Mouse (Mus musculus) heart, embryonic 12.5 days (tissue): ENCODE data around the gene Dao. TPM values are rescaled to one million over a fixed set of nuclear protein-coding genes. Genes with fewer than 3 reads are reported as not detected.

Source experiments
- ATAC-seq: fragments of 200-750 bp; cut with Nextera tagmentation; 2 replicates; pipeline ENCODE4 v1.8.0; 2017; ENCODE audit warnings: moderate TSS enrichment, moderate library complexity; ENCODE audit not compliant: insufficient number of reproducible peaks, low FRiP score
- H3K27ac ChIP-seq: fragments of 300-500 bp; sonication (generic); 2 replicates; pipeline ENCODE4 v1.5.1; 2016; ENCODE audit warnings: mild to moderate bottlenecking, moderate library complexity; ENCODE audit not compliant: poor library complexity, severe bottlenecking
- H3K27me3 ChIP-seq: fragments of 300-500 bp; sonication (generic); replicated peaks from 2 replicates; pipeline ENCODE4 v1.6.1; 2016; ENCODE audit warnings: mild to moderate bottlenecking, moderate library complexity
- H3K36me3 ChIP-seq: fragments of 300-500 bp; sonication (generic); 2 replicates; pipeline ENCODE4 v1.6.1; 2016; ENCODE audit warnings: mild to moderate bottlenecking, moderate library complexity
- H3K4me1 ChIP-seq: fragments of 300-500 bp; sonication (generic); replicated peaks from 2 replicates; pipeline ENCODE4 v1.6.1; 2016; ENCODE audit warnings: mild to moderate bottlenecking
- H3K4me2 ChIP-seq: fragments of 300-500 bp; sonication (generic); 2 replicates; pipeline ENCODE4 v1.6.1; 2016; ENCODE audit warnings: mild to moderate bottlenecking, moderate library complexity
- H3K4me3 ChIP-seq: fragments of 300-500 bp; sonication (generic); 2 replicates; pipeline ENCODE4 v1.5.1; 2016; ENCODE audit warnings: mild to moderate bottlenecking
- H3K9ac ChIP-seq: fragments of 300-500 bp; sonication (generic); 2 replicates; pipeline ENCODE4 v1.6.1; 2016; ENCODE audit warnings: mild to moderate bottlenecking, moderate library complexity
- H3K9me3 ChIP-seq: fragments of 300-500 bp; sonication (generic); replicated peaks from 2 replicates; pipeline ENCODE4 v1.6.1; 2016; ENCODE audit warnings: mild to moderate bottlenecking, moderate library complexity
- WGBS: fragments of 180-500 bp; shearing (Covaris S2); methylation state at CpG from one replicate; pipeline ENCODE4 v1.1.7; 2016; 5-methylcytosine and 5-hydroxymethylcytosine counted together
- polyA plus RNA-seq: library from polyadenylated mRNA; unstranded; fragments of >200 nt; fragmentation: Nextera tagmentation; extraction: Ambion mirVana; gene quantifications from 2 replicates; pipeline ENCODE4 v1.2.1, GENCODE M21; 2016

The Dao gene
- polyA plus RNA-seq, 1 experiment from 2014 or later, result not detected

GRCm38 (mm10) chr5:114046604-114047003, 43.1 kb downstream of the Dao start:
- WGBS, result 44% methylated on average over 3 of the region's 3 CpGs
- no peak overlapping the region for H3K4me2 ChIP-seq
- no peaks in the 10 kb centered on the region for H3K9me3 ChIP-seq
- H3K9ac ChIP-seq, result no peak overlapping the region
- H3K36me3 ChIP-seq, result no peaks in the 10 kb centered on the region
- ATAC-seq, result no peak
- H3K27me3 ChIP-seq, result peaks cover 11% of the 10 kb centered on the region; the same call in 1 of the 2 replicates
- H3K4me1 ChIP-seq, result peaks cover 7% of the 10 kb centered on the region
- H3K27ac ChIP-seq, result no peak overlapping the region
- no peak overlapping the region for H3K4me3 ChIP-seq

- Histone ChIP-seq H3K36me3 (no peaks in the 10 kb centered on the region), H3K27ac (no peak overlapping the region), H3K4me3 (no peak overlapping the region), H3K9me3 (no peaks in the 10 kb centered on the region), H3K4me2 (no peak overlapping the region), H3K4me1 (peaks cover 4% of the 10 kb centered on the region; the same call in 1 of the 2 replicates), H3K27me3 (peaks cover 11% of the 10 kb centered on the region; the same call in 1 of the 2 replicates), H3K9ac (no peak overlapping the region)
- ATAC-seq, result no peak
- 79% methylated on average over 5 of the region's 5 CpGs for WGBS
Measured at GRCm38 (mm10) chr5:114047182-114047581, 43.7 kb downstream of the Dao start.

GRCm38 (mm10) chr5:114048731-114049308, 45.3 kb downstream of the Dao start:
- peaks cover 4% of the 10 kb centered on the region; the same call in 1 of the 2 replicates for H3K4me1 ChIP-seq
- H3K9me3 ChIP-seq, result no peaks in the 10 kb centered on the region
- H3K27ac ChIP-seq, result no peak overlapping the region
- no peak overlapping the region for H3K9ac ChIP-seq
- H3K36me3 ChIP-seq, result no peaks in the 10 kb centered on the region
- 0 out of 2 replicates have a peak, but pooled peaks cover 7% of the 10 kb centered on the region for H3K27me3 ChIP-seq
- H3K4me2 ChIP-seq, result no peak overlapping the region
- no peak for ATAC-seq
- H3K4me3 ChIP-seq, result no peak overlapping the region
- WGBS, result 51% methylated on average over 12 of the region's 12 CpGs

DNA sequence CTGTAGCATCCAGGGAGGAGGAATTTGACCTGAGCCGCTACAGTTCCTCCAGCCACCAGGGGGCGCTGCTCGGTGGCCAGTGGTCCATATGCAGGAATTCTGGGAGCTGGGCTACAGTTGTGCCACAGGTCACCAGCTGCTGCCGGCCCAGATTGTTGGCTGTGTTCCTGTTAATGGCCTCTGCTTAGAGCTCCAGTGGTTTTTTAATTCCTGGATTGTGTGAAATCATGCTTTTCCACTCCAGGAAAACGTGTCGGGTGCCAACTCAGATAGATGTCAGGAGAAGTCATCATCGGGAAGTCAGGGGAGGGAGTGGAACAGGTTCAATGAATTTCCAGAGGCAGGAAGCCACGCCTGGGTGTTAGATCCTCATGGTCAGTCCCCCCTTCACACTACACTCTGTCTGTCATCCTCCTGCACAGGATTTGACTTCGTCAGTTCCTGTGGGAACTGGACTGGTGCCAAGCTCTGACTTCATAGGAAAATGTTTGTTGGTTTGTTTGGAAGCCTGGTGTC, 48.8 kb downstream of the Dao start:
- no peak overlapping the region for H3K4me3 ChIP-seq
- H3K4me2 ChIP-seq, result peak overlapping the region; percentile 32
- peaks cover 4% of the 10 kb centered on the region; the same call in 1 of the 2 replicates for H3K4me1 ChIP-seq
- peak; percentile 82 for ATAC-seq
- no peaks in the 10 kb centered on the region for H3K36me3 ChIP-seq
- H3K27me3 ChIP-seq, result 0 out of 2 replicates have a peak, but pooled peaks cover 5% of the 10 kb centered on the region
- peak overlapping the region; percentile 49; the same call in 1 of the 2 replicates for H3K27ac ChIP-seq
- H3K9me3 ChIP-seq, result no peaks in the 10 kb centered on the region
- WGBS, result 16% methylated on average over 9 of the region's 9 CpGs
- H3K9ac ChIP-seq, result no peak overlapping the region

GRCm38 (mm10) chr5:114057129-114057731, 53.7 kb downstream of the Dao start:
- WGBS, result 71% methylated on average over 9 of the region's 9 CpGs
- no peak for ATAC-seq

DNA sequence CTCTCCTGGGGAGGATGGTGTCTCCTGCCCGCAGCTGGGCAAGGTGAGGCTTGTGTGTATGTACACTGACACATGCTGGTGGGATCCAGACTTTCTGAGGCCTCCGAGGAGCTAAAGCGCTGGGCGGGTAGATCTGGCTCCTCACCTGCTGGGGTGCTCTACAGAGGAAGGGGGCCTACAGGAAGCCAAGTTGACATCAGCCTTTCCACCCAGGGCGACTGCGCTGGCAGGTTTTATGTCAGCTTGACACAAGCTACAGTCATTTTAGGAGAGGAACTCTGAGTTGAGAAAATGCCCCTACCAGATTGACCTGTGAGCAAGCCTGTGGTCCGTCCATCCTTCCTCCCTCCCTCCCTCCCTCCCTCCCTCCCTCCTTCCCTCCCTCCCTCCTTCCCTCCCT, 58.2 kb downstream of the Dao start:
- 41% methylated on average over 7 of the region's 7 CpGs for WGBS
- Histone ChIP-seq H3K36me3 (no peaks in the 10 kb centered on the region), H3K27ac (no peak overlapping the region), H3K4me1 (no peaks in the 10 kb centered on the region), H3K4me3 (no peak overlapping the region), H3K4me2 (no peak overlapping the region), H3K27me3 (no peaks in the 10 kb centered on the region), H3K9me3 (0 out of 2 replicates have a peak, but pooled peaks cover 5% of the 10 kb centered on the region), H3K9ac (no peak overlapping the region)
- ATAC-seq, result no peak

More at GRCm38 (mm10) chr5:114057129-114057731, 53.7 kb downstream of the Dao start:
- H3K9me3 ChIP-seq, result 0 out of 2 replicates have a peak, but pooled peaks cover 5% of the 10 kb centered on the region
- H3K9ac ChIP-seq, result no peak overlapping the region
- no peak overlapping the region for H3K27ac ChIP-seq
- no peak overlapping the region for H3K4me3 ChIP-seq
- no peak overlapping the region for H3K4me2 ChIP-seq
- no peaks in the 10 kb centered on the region for H3K4me1 ChIP-seq
- H3K27me3 ChIP-seq, result no peaks in the 10 kb centered on the region
- H3K36me3 ChIP-seq, result no peaks in the 10 kb centered on the region

DNA sequence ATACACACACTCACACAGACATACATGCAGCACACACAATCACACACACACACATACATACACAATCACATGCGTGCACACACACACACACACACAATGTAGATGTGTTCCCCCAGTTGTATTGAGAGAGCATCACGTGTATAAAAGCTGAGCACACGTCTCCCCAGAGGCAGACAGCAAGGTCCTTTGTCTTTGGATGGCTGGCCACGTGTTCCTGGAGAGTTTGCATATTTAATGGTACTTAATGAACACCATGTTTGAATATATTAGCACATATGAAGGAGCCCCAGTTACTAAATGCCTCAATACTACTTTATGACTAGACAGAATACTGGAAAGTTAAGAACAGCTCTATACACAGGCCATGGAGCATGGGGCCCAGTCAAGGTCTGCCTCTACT, 60.5 kb downstream of the Dao start:
- no peaks in the 10 kb centered on the region for H3K9me3 ChIP-seq
- no peaks in the 10 kb centered on the region for H3K4me1 ChIP-seq
- H3K4me2 ChIP-seq, result no peak overlapping the region
- WGBS, result 66% methylated on average over 4 of the region's 4 CpGs
- H3K4me3 ChIP-seq, result no peak overlapping the region
- no peak overlapping the region for H3K27ac ChIP-seq
- no peak overlapping the region for H3K9ac ChIP-seq
- H3K36me3 ChIP-seq, result no peaks in the 10 kb centered on the region
- ATAC-seq, result no peak
- H3K27me3 ChIP-seq, result no peaks in the 10 kb centered on the region; the same call in 1 of the 2 replicates

GRCm38 (mm10) chr5:114065161-114065560, 61.7 kb downstream of the Dao start, which contains the start of gene Usp30:
TSS of gene Usp30 (plus strand) at chr5:114065461.
- no peaks in the 10 kb centered on the region for H3K4me1 ChIP-seq
- WGBS, result 86% methylated on average over 6 of the region's 6 CpGs
- ATAC-seq, result no peak
- no peak within 1 kb of the TSS for H3K9ac ChIP-seq
- H3K27me3 ChIP-seq, result no peaks in the 10 kb centered on the region; the same call in 1 of the 2 replicates
- H3K4me2 ChIP-seq, result no peak within 1 kb of the TSS
- no peak within 1 kb of the TSS for H3K27ac ChIP-seq
- H3K9me3 ChIP-seq, result no peaks in the 10 kb centered on the region
- H3K4me3 ChIP-seq, result no peak within 1 kb of the TSS
- H3K36me3 ChIP-seq, result no peaks in the 10 kb centered on the region

- no peak for ATAC-seq
- Histone ChIP-seq H3K9ac (no peak overlapping the region), H3K27me3 (no peaks in the 10 kb centered on the region; the same call in 1 of the 2 replicates), H3K36me3 (no peaks in the 10 kb centered on the region), H3K9me3 (peaks cover 5% of the 10 kb centered on the region), H3K27ac (no peak overlapping the region), H3K4me2 (no peak overlapping the region), H3K4me1 (no peaks in the 10 kb centered on the region), H3K4me3 (no peak overlapping the region)
- 50% methylated on average over 6 of the region's 6 CpGs for WGBS
Measured at GRCm38 (mm10) chr5:114066601-114067000, 63.1 kb downstream of the Dao start.

- WGBS, result 73% methylated on average over 9 of the region's 9 CpGs
- ATAC-seq, result no peak
- Histone ChIP-seq H3K27ac (no peak overlapping the region), H3K27me3 (no peaks in the 10 kb centered on the region; the same call in 1 of the 2 replicates), H3K9me3 (peaks cover 5% of the 10 kb centered on the region), H3K9ac (no peak overlapping the region), H3K4me2 (no peak overlapping the region), H3K4me3 (no peak overlapping the region), H3K4me1 (no peaks in the 10 kb centered on the region), H3K36me3 (no peaks in the 10 kb centered on the region)
Measured at GRCm38 (mm10) chr5:114067543-114067942, 64.0 kb downstream of the Dao start.

DNA sequence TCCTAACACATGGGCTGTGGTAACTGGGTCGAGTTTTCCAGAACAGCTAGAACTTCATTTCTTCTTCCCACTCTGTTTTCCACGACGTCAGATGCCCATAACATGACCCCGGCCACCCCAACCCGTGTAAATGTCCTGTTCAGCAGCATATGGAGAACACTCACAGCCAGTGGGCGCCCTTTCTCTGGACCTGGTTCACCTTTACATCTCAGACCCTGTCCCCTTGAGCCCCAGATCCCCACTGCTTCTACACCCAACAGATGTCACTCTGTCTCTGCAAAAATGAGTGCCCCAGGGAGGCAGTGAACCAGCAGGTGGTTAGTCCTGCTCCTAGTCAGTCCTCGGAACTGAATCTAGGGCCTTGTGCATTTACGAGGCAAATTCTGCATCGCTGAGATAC, 64.5 kb downstream of the Dao start:
- H3K36me3 ChIP-seq, result no peaks in the 10 kb centered on the region
- H3K4me1 ChIP-seq, result no peaks in the 10 kb centered on the region
- no peak overlapping the region for H3K9ac ChIP-seq
- no peak overlapping the region for H3K4me2 ChIP-seq
- H3K27me3 ChIP-seq, result no peaks in the 10 kb centered on the region; the same call in 1 of the 2 replicates
- no peak for ATAC-seq
- H3K9me3 ChIP-seq, result peaks cover 5% of the 10 kb centered on the region
- 61% methylated on average over 9 of the region's 9 CpGs for WGBS
- H3K4me3 ChIP-seq, result no peak overlapping the region
- H3K27ac ChIP-seq, result no peak overlapping the region
